Mouse (Mus musculus): ENCODE results near the gene 4930432K21Rik. TPM values are rescaled to one million over a fixed set of nuclear protein-coding genes. Genes with fewer than 3 reads are reported as not detected.

The 4930432K21Rik gene
- polyA plus RNA-seq, 1 experiment: not detected

GRCm38 (mm10) chr8:84207811-84208210 lies 60.0 kb downstream of the 4930432K21Rik start:
- no peak overlapping the region for H3K4me3 ChIP-seq (replicated peaks)
- peaks cover 22% of the 10 kb centered on the region for H3K4me1 ChIP-seq (ENCODE audit: control insufficient read depth)
- no peaks in the 10 kb centered on the region for H3K9me3 ChIP-seq (ENCODE audit: control insufficient read depth, low read length)
- peaks cover 19% of the 10 kb centered on the region for H3K36me3 ChIP-seq (ENCODE audit: control insufficient read depth)
- TF ChIP-seq TAL1 (IDR thresholded peaks at IDR 0.05; ENCODE audit: low read length) (no peak), GATA1 (IDR thresholded peaks at IDR 0.05; ENCODE audit: low read length) (no peak)
- H3K27me3 ChIP-seq (ENCODE audit: control insufficient read depth): peaks cover 14% of the 10 kb centered on the region

GRCm38 (mm10) chr8:84208381-84209380 lies 60.9 kb downstream of the 4930432K21Rik start:
- Histone ChIP-seq H3K36me3 (ENCODE audit: control insufficient read depth) (peaks cover 20% of the 10 kb centered on the region), H3K27me3 (ENCODE audit: control insufficient read depth) (peaks cover 5% of the 10 kb centered on the region), H3K9me3 (ENCODE audit: control insufficient read depth, low read length) (no peaks in the 10 kb centered on the region), H3K4me3 (replicated peaks) (no peak overlapping the region), H3K4me1 (ENCODE audit: control insufficient read depth) (peaks cover 14% of the 10 kb centered on the region)
- TF ChIP-seq GATA1 (IDR thresholded peaks at IDR 0.05; ENCODE audit: low read length): no peak
- TF ChIP-seq TAL1 (IDR thresholded peaks at IDR 0.05; ENCODE audit: low read length): no peak

DNA sequence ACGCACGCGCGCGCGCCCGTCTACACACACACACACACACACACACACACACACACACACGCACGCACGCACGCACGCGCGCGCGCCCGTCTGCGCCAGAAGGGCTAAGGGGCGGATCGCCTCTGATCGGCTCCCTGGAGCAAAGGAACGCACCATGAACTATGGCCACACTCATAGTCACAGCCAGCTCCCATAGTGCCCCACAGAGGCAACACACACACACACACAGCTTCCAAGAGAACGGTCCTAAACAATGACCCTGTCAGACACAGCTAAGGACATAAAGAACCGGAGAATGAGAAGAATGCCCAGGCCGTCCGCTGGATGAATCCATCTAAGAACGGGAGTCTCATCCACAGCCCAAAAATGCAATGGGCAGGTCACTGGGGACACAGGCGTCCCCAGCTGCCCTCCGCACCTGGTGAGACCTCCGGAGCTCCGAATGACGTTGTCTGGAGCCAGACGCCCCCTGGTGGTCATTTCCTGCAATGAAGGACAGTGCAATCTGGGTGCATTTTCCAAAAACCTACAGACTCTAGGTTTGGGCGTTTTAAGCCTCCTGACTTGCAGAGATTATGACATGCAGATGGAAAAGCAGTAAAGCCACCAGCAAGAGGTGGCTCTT lies 62.5 kb downstream of the 4930432K21Rik start:
- Histone ChIP-seq H3K36me3 (ENCODE audit: control insufficient read depth) (peaks cover 23% of the 10 kb centered on the region), H3K9me3 (ENCODE audit: control insufficient read depth, low read length) (no peaks in the 10 kb centered on the region), H3K4me3 (replicated peaks) (no peak overlapping the region), H3K4me1 (ENCODE audit: control insufficient read depth) (peaks cover 8% of the 10 kb centered on the region), H3K27me3 (ENCODE audit: control insufficient read depth) (no peaks in the 10 kb centered on the region)
- TF ChIP-seq GATA1 (IDR thresholded peaks at IDR 0.05; ENCODE audit: low read length): no peak
- no peak for TF ChIP-seq TAL1 (IDR thresholded peaks at IDR 0.05; ENCODE audit: low read length)

- Histone ChIP-seq H3K27me3 (ENCODE audit: control insufficient read depth) (no peaks in the 10 kb centered on the region), H3K4me1 (ENCODE audit: control insufficient read depth) (peaks cover 8% of the 10 kb centered on the region), H3K9me3 (ENCODE audit: control insufficient read depth, low read length) (no peaks in the 10 kb centered on the region), H3K4me3 (replicated peaks) (no peak overlapping the region), H3K36me3 (ENCODE audit: control insufficient read depth) (peaks cover 23% of the 10 kb centered on the region)
- TF ChIP-seq TAL1 (IDR thresholded peaks at IDR 0.05; ENCODE audit: low read length) (no peak), GATA1 (IDR thresholded peaks at IDR 0.05; ENCODE audit: low read length) (no peak)
Measured at GRCm38 (mm10) chr8:84211202-84211601, 63.4 kb downstream of the 4930432K21Rik start.

DNA sequence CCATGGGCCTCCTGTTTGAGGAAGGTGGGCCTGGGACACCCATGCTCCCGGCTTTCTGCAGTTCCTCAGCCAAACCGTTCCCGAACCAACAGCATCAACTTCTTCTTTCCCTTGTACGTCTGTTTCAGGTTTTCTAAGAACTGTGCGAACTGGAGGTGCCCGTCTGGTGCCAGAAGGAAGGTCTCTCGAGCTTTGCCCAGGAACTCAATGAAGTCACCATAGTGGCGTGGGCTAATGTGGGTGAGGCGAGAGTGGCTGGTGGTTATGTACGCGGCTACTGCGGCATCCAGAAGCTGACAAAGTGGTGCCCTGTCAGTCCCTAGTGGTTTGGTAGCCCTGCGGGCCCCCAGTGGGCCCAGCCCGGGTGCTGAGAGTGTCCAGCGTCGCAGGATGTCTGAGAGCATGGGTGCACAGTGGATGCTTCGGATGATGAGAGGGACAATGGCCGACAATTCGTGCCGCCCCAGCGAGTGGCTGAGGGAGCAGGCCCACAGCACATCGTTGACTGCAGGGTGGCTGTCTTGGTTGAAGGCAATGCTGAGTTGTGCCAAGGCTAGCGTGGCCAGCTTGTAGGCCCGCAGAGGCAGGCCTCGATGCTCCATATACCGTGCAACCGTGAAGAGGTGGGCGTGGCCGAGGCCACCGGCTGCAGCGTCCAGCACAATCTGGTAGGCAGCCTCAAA lies 64.2 kb downstream of the 4930432K21Rik start:
- no peak for TF ChIP-seq TAL1 (IDR thresholded peaks at IDR 0.05; ENCODE audit: low read length)
- no peak for TF ChIP-seq GATA1 (IDR thresholded peaks at IDR 0.05; ENCODE audit: low read length)
- Histone ChIP-seq H3K9me3 (ENCODE audit: control insufficient read depth, low read length) (no peaks in the 10 kb centered on the region), H3K27me3 (ENCODE audit: control insufficient read depth) (no peaks in the 10 kb centered on the region), H3K36me3 (ENCODE audit: control insufficient read depth) (peaks cover 25% of the 10 kb centered on the region), H3K4me1 (ENCODE audit: control insufficient read depth) (peaks cover 8% of the 10 kb centered on the region), H3K4me3 (replicated peaks) (no peak overlapping the region)

DNA sequence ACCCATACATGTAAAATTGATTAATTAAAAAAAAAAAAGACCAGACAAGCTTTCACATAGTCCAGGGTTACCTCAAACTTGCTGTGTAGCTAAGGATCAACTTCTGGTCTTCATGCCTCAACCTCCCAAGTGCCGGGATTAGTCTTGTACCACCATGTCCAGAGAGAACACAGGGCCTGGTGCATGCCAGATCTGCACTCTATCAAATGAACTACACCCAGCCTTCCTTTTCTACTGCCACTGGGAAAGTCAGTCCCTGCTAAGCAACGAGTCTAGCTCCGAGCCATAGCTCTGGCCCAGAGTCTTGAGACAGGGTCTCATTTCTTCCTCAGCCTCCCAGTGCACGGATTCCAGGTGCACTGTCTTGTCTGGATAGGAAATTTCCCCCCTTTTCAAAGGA lies 65.5 kb downstream of the 4930432K21Rik start:
- Histone ChIP-seq H3K36me3 (ENCODE audit: control insufficient read depth) (peaks cover 34% of the 10 kb centered on the region), H3K27me3 (ENCODE audit: control insufficient read depth) (no peaks in the 10 kb centered on the region), H3K9me3 (ENCODE audit: control insufficient read depth, low read length) (no peaks in the 10 kb centered on the region), H3K4me1 (ENCODE audit: control insufficient read depth) (peaks cover 5% of the 10 kb centered on the region), H3K4me3 (replicated peaks) (no peak overlapping the region)
- TF ChIP-seq GATA1 (IDR thresholded peaks at IDR 0.05; ENCODE audit: low read length): no peak
- TF ChIP-seq TAL1 (IDR thresholded peaks at IDR 0.05; ENCODE audit: low read length): no peak

GRCm38 (mm10) chr8:84217206-84217605 lies 69.4 kb downstream of the 4930432K21Rik start:
- Histone ChIP-seq H3K4me1 (ENCODE audit: control insufficient read depth) (peaks cover 3% of the 10 kb centered on the region), H3K36me3 (ENCODE audit: control insufficient read depth) (peaks cover 31% of the 10 kb centered on the region)

DNA sequence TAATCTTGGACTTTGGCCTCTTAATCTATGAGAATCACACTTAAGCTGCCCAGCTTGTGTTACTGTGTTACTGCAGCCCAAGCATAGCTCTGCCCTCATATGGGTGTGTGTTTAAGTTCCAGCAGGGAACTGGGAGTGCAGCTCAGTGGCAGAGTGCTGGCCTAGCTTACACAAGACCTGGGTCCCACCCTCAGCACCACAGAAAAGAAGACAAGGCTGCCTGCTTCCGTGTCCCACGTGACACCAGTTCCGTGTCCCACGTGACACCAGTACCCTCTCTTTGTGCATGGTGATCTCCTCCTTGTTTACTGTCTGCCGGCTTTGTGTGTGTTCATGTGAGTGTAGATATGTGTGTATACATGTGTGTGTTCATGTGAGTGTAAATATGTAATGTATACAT lies 70.3 kb downstream of the 4930432K21Rik start:
- Histone ChIP-seq H3K4me1 (ENCODE audit: control insufficient read depth) (peaks cover 9% of the 10 kb centered on the region), H3K27me3 (ENCODE audit: control insufficient read depth) (no peaks in the 10 kb centered on the region), H3K9me3 (ENCODE audit: control insufficient read depth, low read length) (no peaks in the 10 kb centered on the region), H3K4me3 (replicated peaks) (no peak overlapping the region), H3K36me3 (ENCODE audit: control insufficient read depth) (peaks cover 32% of the 10 kb centered on the region)
- no peak for TF ChIP-seq TAL1 (IDR thresholded peaks at IDR 0.05; ENCODE audit: low read length)
- TF ChIP-seq GATA1 (IDR thresholded peaks at IDR 0.05; ENCODE audit: low read length): no peak

More at GRCm38 (mm10) chr8:84217206-84217605, 69.4 kb downstream of the 4930432K21Rik start:
- Histone ChIP-seq H3K4me3 (replicated peaks) (no peak overlapping the region), H3K9me3 (ENCODE audit: control insufficient read depth, low read length) (no peaks in the 10 kb centered on the region), H3K27me3 (ENCODE audit: control insufficient read depth) (no peaks in the 10 kb centered on the region)
- TF ChIP-seq TAL1 (IDR thresholded peaks at IDR 0.05; ENCODE audit: low read length) (no peak), GATA1 (IDR thresholded peaks at IDR 0.05; ENCODE audit: low read length) (no peak)
